In the genomic region with DNA sequence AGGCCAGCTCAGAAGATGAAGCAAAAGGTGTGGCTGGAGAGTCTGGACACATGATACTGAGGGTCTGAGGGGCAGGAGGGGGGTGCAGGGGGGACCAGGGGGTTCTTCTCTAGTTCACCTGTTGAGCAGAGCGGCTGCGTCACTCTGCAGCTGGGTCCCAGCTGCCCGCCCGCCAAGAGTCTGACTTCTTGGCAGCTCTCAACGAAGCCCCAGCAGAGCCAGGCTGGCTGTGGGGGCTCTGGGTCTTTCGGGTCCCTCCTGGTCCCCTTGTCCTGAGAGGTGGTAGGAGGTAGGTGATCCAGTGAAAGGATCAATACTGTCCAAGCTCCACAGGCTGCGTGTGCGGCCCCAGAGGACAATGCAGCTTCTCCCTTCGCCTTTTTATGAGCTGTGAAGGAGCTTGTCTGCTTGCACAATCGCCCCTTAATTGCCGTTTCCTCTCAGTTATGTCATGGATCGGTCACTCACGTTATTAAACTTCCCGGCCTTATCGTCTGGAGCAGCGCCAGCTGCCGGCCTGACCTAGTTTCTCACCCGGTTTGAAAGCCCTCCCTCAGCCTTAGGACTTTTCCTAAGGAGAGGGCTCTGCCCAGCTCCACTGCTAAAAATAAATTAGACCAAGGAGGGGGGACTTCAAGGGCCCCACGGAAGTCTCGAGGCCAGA, we compare ENCODE assay signal across 8 mouse cellular contexts.
DNase-seq lines count a peak whose midpoint lies in the region; ATAC-seq lines count a peak whose summit lies in the region.

No protein-coding gene starts in this region.

- ATAC-seq in heart, embryonic 14.5 days (ENCODE audit: insufficient number of reproducible peaks, insufficient read depth, low FRiP score, low read depth), result peak; percentile 53
- ATAC-seq in kidney, embryonic 15.5 days (replicated peaks; ENCODE audit: low FRiP score), result peak; percentile 44
- ATAC-seq in stomach, embryonic 14.5 days (ENCODE audit: insufficient number of reproducible peaks, insufficient read depth, low FRiP score, low read depth), result no peak

- DNase-seq in cerebellum, postnatal 10 days, result peak; percentile 61 to 64
- DNase-seq in cerebellum, adult 11-12 months, result no peak
- no peak for DNase-seq in embryonic facial prominence, embryonic 10.5 days (ENCODE audit: low spot score)
- DNase-seq in lung, postnatal 10 days, result peak; percentile 95
- no peak for DNase-seq in right cerebral cortex, adult 2 months (ENCODE audit: low spot score in 2 of 2)

- peaks cover 27% of the 10 kb centered on the region for H3K4me1 ChIP-seq in embryonic facial prominence, embryonic 10.5 days
- H3K4me1 ChIP-seq in heart, embryonic 14.5 days (ENCODE audit: control insufficient read depth in 2 of 2, insufficient read depth in 2 of 2, low read length in 2 of 2), result peaks cover 37 to 41% of the 10 kb centered on the region in 2 experiments
- H3K4me1 ChIP-seq in kidney, embryonic 15.5 days, result peaks cover 36% of the 10 kb centered on the region
- peaks cover 39% of the 10 kb centered on the region for H3K4me1 ChIP-seq in stomach, embryonic 14.5 days (ENCODE audit: control insufficient read depth, insufficient read depth, low read length)

- no peak overlapping the region for H3K4me3 ChIP-seq in embryonic facial prominence, embryonic 10.5 days
- no peak overlapping the region for H3K4me3 ChIP-seq in heart, embryonic 14.5 days (ENCODE audit: control insufficient read depth in 1 of 2, insufficient read depth in 1 of 2, low read depth in 1 of 2, low read length in 2 of 2)
- no peak overlapping the region for H3K4me3 ChIP-seq in kidney, embryonic 15.5 days (replicated peaks)
- H3K4me3 ChIP-seq in stomach, embryonic 14.5 days (ENCODE audit: low read depth, low read length), result no peak overlapping the region

- 63% methylated on average over 20 of the region's 20 CpGs for WGBS in embryonic facial prominence, embryonic 10.5 days
- WGBS in heart, embryonic 14.5 days, result 17% methylated on average over 20 of the region's 20 CpGs
- 15% methylated on average over 20 of the region's 20 CpGs for WGBS in kidney, embryonic 15.5 days
- 26% methylated on average over 20 of the region's 20 CpGs for WGBS in stomach, embryonic 14.5 days

- H3K4me2 ChIP-seq in heart, embryonic 14.5 days (ENCODE audit: low read length), result peak overlapping the region; percentile 55
- H3K4me2 ChIP-seq in kidney, embryonic 15.5 days, result peak overlapping the region; percentile 29
- H3K4me2 ChIP-seq in stomach, embryonic 14.5 days (replicated peaks; ENCODE audit: low read depth, low read length), result no peak overlapping the region

- H3K27me3 ChIP-seq in embryonic facial prominence, embryonic 10.5 days (replicated peaks; ENCODE audit: low read depth, poor library complexity, severe bottlenecking), result no peaks in the 10 kb centered on the region
- no peaks in the 10 kb centered on the region for H3K27me3 ChIP-seq in heart, embryonic 14.5 days (ENCODE audit: control insufficient read depth, insufficient read depth, low read length)
- H3K27me3 ChIP-seq in kidney, embryonic 15.5 days, result no peaks in the 10 kb centered on the region
- no peaks in the 10 kb centered on the region for H3K27me3 ChIP-seq in stomach, embryonic 14.5 days (ENCODE audit: control insufficient read depth, insufficient read depth, low read length)

- 0 out of 2 replicates have a peak, but pooled peaks cover 2% of the 10 kb centered on the region for H3K9me3 ChIP-seq in embryonic facial prominence, embryonic 10.5 days
- H3K9me3 ChIP-seq in heart, embryonic 14.5 days (ENCODE audit: control insufficient read depth, low read length), result no peaks in the 10 kb centered on the region
- H3K9me3 ChIP-seq in kidney, embryonic 15.5 days (replicated peaks), result no peaks in the 10 kb centered on the region
- no peaks in the 10 kb centered on the region for H3K9me3 ChIP-seq in stomach, embryonic 14.5 days (ENCODE audit: control insufficient read depth, low read depth, low read length)

- H3K27ac ChIP-seq in embryonic facial prominence, embryonic 10.5 days (replicated peaks), result peak overlapping the region; percentile 66
- peak overlapping the region; percentile 85 to 89 for H3K27ac ChIP-seq in heart, embryonic 14.5 days (replicated peaks in 1 of 2; ENCODE audit: control insufficient read depth in 1 of 2, insufficient read depth in 1 of 2, low read depth in 2 of 2, low read length in 2 of 2)
- H3K27ac ChIP-seq in kidney, embryonic 15.5 days, result peak overlapping the region; percentile 79
- peak overlapping the region; percentile 35; the same call in 1 of the 2 replicates for H3K27ac ChIP-seq in stomach, embryonic 14.5 days (ENCODE audit: low read length)

- H3K9ac ChIP-seq in heart, embryonic 14.5 days (ENCODE audit: low read length), result peak overlapping the region; percentile 60
- H3K9ac ChIP-seq in kidney, embryonic 15.5 days, result 0 out of 2 replicates have a peak overlapping the region, but pooled peaks have one; percentile 6
- H3K9ac ChIP-seq in stomach, embryonic 14.5 days (replicated peaks; ENCODE audit: low read depth, low read length), result no peak overlapping the region

- no peaks in the 10 kb centered on the region for H3K36me3 ChIP-seq in embryonic facial prominence, embryonic 10.5 days (replicated peaks)
- no peaks in the 10 kb centered on the region for H3K36me3 ChIP-seq in heart, embryonic 14.5 days (ENCODE audit: control insufficient read depth, insufficient read depth, low read length)
- H3K36me3 ChIP-seq in kidney, embryonic 15.5 days, result no peaks in the 10 kb centered on the region
- H3K36me3 ChIP-seq in stomach, embryonic 14.5 days (ENCODE audit: control insufficient read depth, insufficient read depth, low read length), result no peaks in the 10 kb centered on the region

Comparison
In these comparisons a context has a peak if more than half of its experiments do, and no peak if none do; other contexts are left out.
1. DNase-seq: peak in cerebellum, postnatal 10 days (2 of 2) and lung, postnatal 10 days (single experiment); none in cerebellum, adult 11-12 months (single experiment), embryonic facial prominence, embryonic 10.5 days (single experiment) and right cerebral cortex, adult 2 months (0 of 2).
2. H3K27ac ChIP-seq: peak in every context shown above with its lines; median percentile 87 in heart, embryonic 14.5 days; 79 in kidney, embryonic 15.5 days; 66 in embryonic facial prominence, embryonic 10.5 days; 35 in stomach, embryonic 14.5 days.